Mouse (Mus musculus): Measurements from ENCODE around the gene Hagh.

- TF ChIP-seq CTCF (IDR thresholded peaks at IDR 0.05; ENCODE audit: low read depth, low read length) (no peak; the same call in 1 of the 2 replicates), POLR2A (IDR thresholded peaks at IDR 0.05; ENCODE audit: extremely low read depth, insufficient read depth, low read length) (peak; percentile 62; the same call in 1 of the 2 replicates)
Observed at GRCm38 (mm10) chr17:24877336-24878116, 37.6 kb downstream of the Hagh start.

All from liver, adult 2 months (tissue).